ENCODE assay signal across 8 mouse cellular contexts in the genomic region with DNA sequence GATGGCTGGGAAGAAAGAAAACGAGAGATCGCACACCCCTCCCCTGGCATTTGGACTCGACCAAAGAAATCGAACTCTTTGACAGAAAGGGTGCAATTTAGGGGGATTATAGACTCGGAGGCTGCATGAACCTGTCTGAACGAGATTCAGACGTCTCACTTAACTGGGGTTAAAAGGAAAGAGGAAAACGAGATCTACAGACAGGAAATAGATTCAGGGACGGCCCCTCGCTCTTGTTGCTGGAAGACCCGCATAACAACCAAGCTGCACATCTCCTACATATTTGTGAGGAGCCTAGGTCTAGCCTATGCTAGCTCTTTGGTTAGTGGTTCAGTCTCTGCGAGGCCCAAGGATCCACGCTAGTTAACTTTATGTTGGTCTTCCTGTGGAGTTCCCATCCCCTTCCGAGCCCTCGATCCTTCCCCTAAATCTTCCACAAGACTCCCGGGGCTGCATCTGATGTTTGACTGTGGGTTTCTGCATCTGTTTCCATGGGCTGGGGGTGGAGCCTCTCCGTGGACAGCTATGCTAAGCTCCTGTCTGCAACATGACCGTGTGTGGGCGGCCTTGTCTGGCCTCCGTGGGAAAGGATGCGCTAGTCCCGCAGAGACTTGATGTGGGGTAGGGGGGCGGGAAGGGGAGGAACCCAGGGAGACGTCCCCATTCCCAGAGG. TPM values are rescaled to one million over a fixed set of nuclear protein-coding genes. Genes with fewer than 3 reads are reported as not detected.
DNase-seq lines count a peak whose midpoint lies in the region; ATAC-seq and TF ChIP-seq lines count a peak whose summit lies in the region.

No protein-coding gene starts in this region.

- no peak for TF ChIP-seq POLR2A in thymus, adult 2 months (IDR thresholded peaks at IDR 0.05; ENCODE audit: control insufficient read depth, extremely low read depth, insufficient read depth, low read length, poor library complexity)

- H3K36me3 ChIP-seq in erythroblast, embryonic 14.5 days (ENCODE audit: control insufficient read depth) = no peaks in the 10 kb centered on the region
- no peaks in the 10 kb centered on the region for H3K36me3 ChIP-seq in thymus, adult 2 months (ENCODE audit: control insufficient read depth, insufficient read depth, low read length)
- H3K36me3 ChIP-seq in forebrain, postnatal 0 days (ENCODE audit: insufficient read depth) = no peaks in the 10 kb centered on the region
- no peaks in the 10 kb centered on the region for H3K36me3 ChIP-seq in limb, embryonic 10.5 days

- ATAC-seq in erythroblast, adult 5-6 weeks (replicated peaks; ENCODE audit: low FRiP score, poor library complexity, severe bottlenecking) = no peak; the same call in 1 of the 2 replicates
- peak; percentile 63 for ATAC-seq in forebrain, postnatal 0 days

- H3K27ac ChIP-seq in thymus, adult 2 months (ENCODE audit: control insufficient read depth, insufficient read depth, low read length) = peak overlapping the region; percentile 51
- peak overlapping the region; percentile 98 for H3K27ac ChIP-seq in forebrain, postnatal 0 days (ENCODE audit: low read depth, low read length)
- peak overlapping the region; percentile 96 for H3K27ac ChIP-seq in limb, embryonic 10.5 days

- TF ChIP-seq CTCF in thymus, adult 2 months (IDR thresholded peaks at IDR 0.05; ENCODE audit: borderline replicate concordance, control insufficient read depth, extremely low read depth, insufficient read depth, low read length, poor library complexity) = no peak
- TF ChIP-seq CTCF in forebrain, postnatal 0 days (IDR thresholded peaks at IDR 0.05; ENCODE audit: low read depth) = no peak

- H3K4me2 ChIP-seq in forebrain, postnatal 0 days (ENCODE audit: low read depth) = peak overlapping the region; percentile 58

- peak; percentile 27 for DNase-seq in thymus, adult 2 months
- DNase-seq in thymus, postnatal 0 days (ENCODE audit: low spot score) = no peak
- no peak for DNase-seq in forebrain, postnatal 0 days
- DNase-seq in limb, embryonic 10.5 days (ENCODE audit: low spot score) = peak; percentile 49
- DNase-seq in neural tube, embryonic 10.5 days (ENCODE audit: extremely low spot score, low spot score) = peak; percentile 57
- no peak for DNase-seq in adrenal gland, adult 8-10 months

- H3K9ac ChIP-seq in forebrain, postnatal 0 days = peak overlapping the region; percentile 45

- H3K4me3 ChIP-seq in erythroblast, embryonic 14.5 days (replicated peaks) = peak overlapping the region; percentile 72
- H3K4me3 ChIP-seq in thymus, adult 2 months (ENCODE audit: control insufficient read depth, insufficient read depth, low read length) = peak overlapping the region; percentile 85
- H3K4me3 ChIP-seq in forebrain, postnatal 0 days (ENCODE audit: low read depth, low read length) = peak overlapping the region; percentile 90
- peak overlapping the region; percentile 80 for H3K4me3 ChIP-seq in limb, embryonic 10.5 days

- H3K27me3 ChIP-seq in erythroblast, embryonic 14.5 days (ENCODE audit: control insufficient read depth) = peaks cover 9% of the 10 kb centered on the region
- no peaks in the 10 kb centered on the region for H3K27me3 ChIP-seq in thymus, adult 2 months (ENCODE audit: control insufficient read depth, insufficient read depth, low read length)
- no peaks in the 10 kb centered on the region for H3K27me3 ChIP-seq in forebrain, postnatal 0 days (ENCODE audit: insufficient read depth, low read length)
- no peaks in the 10 kb centered on the region for H3K27me3 ChIP-seq in limb, embryonic 10.5 days (ENCODE audit: low read depth, poor library complexity, severe bottlenecking)

- 33% methylated on average over 24 of the region's 24 CpGs for WGBS in thymus, adult 2 months
- WGBS in forebrain, postnatal 0 days = 5% methylated on average over 24 of the region's 24 CpGs
- WGBS in limb, embryonic 10.5 days = 1% methylated on average over 24 of the region's 24 CpGs

- no peaks in the 10 kb centered on the region for H3K9me3 ChIP-seq in erythroblast, embryonic 14.5 days (ENCODE audit: control insufficient read depth, low read length)
- no peaks in the 10 kb centered on the region for H3K9me3 ChIP-seq in forebrain, postnatal 0 days (ENCODE audit: low read length)
- no peaks in the 10 kb centered on the region for H3K9me3 ChIP-seq in limb, embryonic 10.5 days (replicated peaks)

- H3K4me1 ChIP-seq in erythroblast, embryonic 14.5 days (ENCODE audit: control insufficient read depth) = peaks cover 38% of the 10 kb centered on the region
- H3K4me1 ChIP-seq in thymus, adult 2 months (replicated peaks; ENCODE audit: control insufficient read depth, insufficient read depth, low read length) = peaks cover 8% of the 10 kb centered on the region
- H3K4me1 ChIP-seq in forebrain, postnatal 0 days (ENCODE audit: insufficient read depth) = no peaks in the 10 kb centered on the region; the same call in 1 of the 2 replicates
- H3K4me1 ChIP-seq in limb, embryonic 10.5 days = peaks cover 37% of the 10 kb centered on the region

RNA-seq across cellular contexts. Expression of a gene that starts 42.4 kb away (rescaled TPM):
- polyA plus RNA-seq in erythroblast, embryonic 14.5 days (2012) = 0.20 and 0.28 TPM in 2 replicates
- 1.7 and 4.6 TPM in 2 replicates for total RNA-seq in erythroblast, adult 5-6 weeks (2015; ENCODE audit: low replicate concordance)
- 2.8 and 3.6 TPM in 2 replicates for total RNA-seq in erythroblast, adult 5-6 weeks (2017; ENCODE audit: low replicate concordance)
- 5.5 and 7.2 TPM in 2 replicates for polyA plus RNA-seq in thymus, adult 2 months (2012; rRNA removed)
- polyA plus RNA-seq in thymus, postnatal 0 days (2015; fragmentation: Nextera tagmentation; extraction: Ambion mirVana) = 15.5 and 16.6 TPM in 2 replicates
- 11.8 and 13.8 TPM in 2 replicates for total RNA-seq in forebrain, postnatal 0 days (2014; rRNA removed)
- polyA plus RNA-seq in forebrain, postnatal 0 days (2015; fragmentation: Nextera tagmentation; extraction: Ambion mirVana) = 14.4 and 15.2 TPM in 2 replicates
- polyA plus RNA-seq in limb, embryonic 10.5 days (2016; fragmentation: Nextera tagmentation; extraction: Ambion mirVana) = 21.8 and 22.3 TPM in 2 replicates
- 1 to 10 TPM; 7.5 to 8.4 (median 8.0) TPM for total RNA-seq in adrenal gland, adult 8-10 months (2022)

RNA-seq across cellular contexts. Expression of a gene that starts 42.6 kb away (rescaled TPM):
- polyA plus RNA-seq in erythroblast, embryonic 14.5 days (2012) = 0.13 and 0.14 TPM in 2 replicates
- 3.6 and 7.5 TPM in 2 replicates for total RNA-seq in erythroblast, adult 5-6 weeks (2015; ENCODE audit: low replicate concordance)
- 5.7 and 8.3 TPM in 2 replicates for total RNA-seq in erythroblast, adult 5-6 weeks (2017; ENCODE audit: low replicate concordance)
- 5.7 and 6.0 TPM in 2 replicates for polyA plus RNA-seq in thymus, adult 2 months (2012; rRNA removed)
- 10.8 and 11.6 TPM in 2 replicates for polyA plus RNA-seq in thymus, postnatal 0 days (2015; fragmentation: Nextera tagmentation; extraction: Ambion mirVana)
- 24.6 and 25.0 TPM in 2 replicates for total RNA-seq in forebrain, postnatal 0 days (2014; rRNA removed)
- 6.8 and 9.3 TPM in 2 replicates for polyA plus RNA-seq in forebrain, postnatal 0 days (2015; fragmentation: Nextera tagmentation; extraction: Ambion mirVana)
- polyA plus RNA-seq in limb, embryonic 10.5 days (2016; fragmentation: Nextera tagmentation; extraction: Ambion mirVana) = 13.8 and 15.1 TPM in 2 replicates
- total RNA-seq in adrenal gland, adult 8-10 months (2022) = 10 to 100 TPM; 19.0 to 25.2 (median 22.3) TPM

Comparison
In these comparisons a context has a peak if more than half of its experiments do, and no peak if none do; other contexts are left out.
1. DNase-seq: peak in thymus, adult 2 months (single experiment), limb, embryonic 10.5 days (single experiment) and neural tube, embryonic 10.5 days (single experiment); none in thymus, postnatal 0 days (single experiment), forebrain, postnatal 0 days (single experiment) and adrenal gland, adult 8-10 months (single experiment).
2. Peak in every context shown above with its lines, with median percentiles within 50 percentile points of each other: H3K4me3 ChIP-seq and H3K27ac ChIP-seq.